Mouse (Mus musculus): Measurements from ENCODE around the gene Atg7. TPM values are rescaled to one million over a fixed set of nuclear protein-coding genes. Genes with fewer than 3 reads are reported as not detected.

The Atg7 gene
- total RNA-seq, 1 experiment, result 14.6 TPM

DNA sequence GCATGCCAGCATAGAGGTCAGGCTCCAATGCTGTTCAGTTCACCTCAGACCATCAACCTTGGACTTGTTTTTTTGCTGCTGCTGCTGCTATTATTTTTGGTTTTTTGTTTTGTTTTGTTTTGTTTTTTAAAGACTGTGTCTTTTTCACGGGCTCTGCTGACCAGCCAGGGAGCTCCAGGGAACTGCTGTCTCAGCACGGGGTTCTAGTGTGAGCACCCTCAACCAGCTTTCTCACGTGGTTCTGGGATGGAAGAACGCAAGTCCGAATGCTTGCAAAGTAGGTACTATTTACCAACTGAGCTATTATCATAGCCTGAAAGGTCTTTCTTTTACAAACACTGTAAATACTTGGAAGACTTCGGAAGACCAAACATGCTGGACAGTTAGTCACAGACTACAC lies 233.6 kb downstream of the Atg7 start:
- no peak overlapping the region for H3K9ac ChIP-seq (ENCODE audit: insufficient read depth, low read depth, low read length, poor library complexity, severe bottlenecking)

GRCm38 (mm10) chr6:114878841-114879520 lies 236.1 kb downstream of the Atg7 start:
- H3K4me3 ChIP-seq (ENCODE audit: insufficient read depth in 1 of 2, low read depth in 1 of 2, low read length in 2 of 2, poor library complexity in 1 of 2, severe bottlenecking in 1 of 2), result no peak overlapping the region
- H3K9ac ChIP-seq (ENCODE audit: insufficient read depth, low read depth, low read length, poor library complexity, severe bottlenecking), result no peak overlapping the region
- in situ Hi-C loops (cut with MboI; ENCODE audit: low sequenced_read_pairs in 2 of 2, unreplicated experiment in 2 of 2), result no loop called here
- no peaks in the 10 kb centered on the region for H3K36me3 ChIP-seq (ENCODE audit: control insufficient read depth, insufficient read depth, low read length, poor library complexity, severe bottlenecking)
- H3K9me3 ChIP-seq (ENCODE audit: control insufficient read depth, insufficient read depth, low read depth, low read length), result no peaks in the 10 kb centered on the region
- DNase-seq (ENCODE audit: low read depth, low spot score), result no peak
- peaks cover 0 to 20% of the 10 kb centered on the region in 2 experiments; a peak in 3 of 4 replicates for H3K4me1 ChIP-seq (ENCODE audit: control insufficient read depth in 2 of 2, insufficient read depth in 2 of 2, low read length in 2 of 2, poor library complexity in 1 of 2)
- TF ChIP-seq ZNF384 (IDR thresholded peaks at IDR 0.05; ENCODE audit: low read depth, low read length), result no peak
- TF ChIP-seq HCFC1 (IDR thresholded peaks at IDR 0.05; ENCODE audit: borderline replicate concordance, insufficient read depth, low read length), result no peak
- TF ChIP-seq CHD2 (IDR thresholded peaks at IDR 0.05; ENCODE audit: low read depth, low read length), result no peak
- no peak for TF ChIP-seq ZC3H11A (IDR thresholded peaks at IDR 0.05; ENCODE audit: borderline replicate concordance, low read depth, low read length)
- TF ChIP-seq MAFK (IDR thresholded peaks at IDR 0.05; ENCODE audit: insufficient read depth, low read depth, low read length), result no peak
- no peak overlapping the region for H3K27ac ChIP-seq (ENCODE audit: insufficient read depth, low read depth, low read length, poor library complexity, severe bottlenecking)

More for the DNA sequence above, 233.6 kb downstream of the Atg7 start:
- TF ChIP-seq ZNF384 (IDR thresholded peaks at IDR 0.05; ENCODE audit: low read depth, low read length), result no peak
- TF ChIP-seq ZC3H11A (IDR thresholded peaks at IDR 0.05; ENCODE audit: borderline replicate concordance, low read depth, low read length), result no peak
- no peak for TF ChIP-seq CHD2 (IDR thresholded peaks at IDR 0.05; ENCODE audit: low read depth, low read length)
- no peak for TF ChIP-seq MAFK (IDR thresholded peaks at IDR 0.05; ENCODE audit: insufficient read depth, low read depth, low read length)
- no peak for TF ChIP-seq HCFC1 (IDR thresholded peaks at IDR 0.05; ENCODE audit: borderline replicate concordance, insufficient read depth, low read length)
- in situ Hi-C loops (cut with MboI; ENCODE audit: low sequenced_read_pairs in 2 of 2, unreplicated experiment in 2 of 2), result no loop called here
- Histone ChIP-seq H3K27ac (ENCODE audit: insufficient read depth, low read depth, low read length, poor library complexity, severe bottlenecking) (no peak overlapping the region), H3K4me3 (ENCODE audit: insufficient read depth in 1 of 2, low read depth in 1 of 2, low read length in 2 of 2, poor library complexity in 1 of 2, severe bottlenecking in 1 of 2) (no peak overlapping the region), H3K9me3 (ENCODE audit: control insufficient read depth, insufficient read depth, low read depth, low read length) (no peaks in the 10 kb centered on the region), H3K36me3 (ENCODE audit: control insufficient read depth, insufficient read depth, low read length, poor library complexity, severe bottlenecking) (no peaks in the 10 kb centered on the region), H3K4me1 (ENCODE audit: control insufficient read depth in 2 of 2, insufficient read depth in 2 of 2, low read length in 2 of 2, poor library complexity in 1 of 2) (peaks cover 0 to 11% of the 10 kb centered on the region in 2 experiments; a peak in 1 of 4 replicates)
- DNase-seq (ENCODE audit: low read depth, low spot score), result no peak

GRCm38 (mm10) chr6:114880798-114881197 lies 237.9 kb downstream of the Atg7 start:
- Histone ChIP-seq H3K36me3 (ENCODE audit: control insufficient read depth, insufficient read depth, low read length, poor library complexity, severe bottlenecking) (no peaks in the 10 kb centered on the region), H3K27ac (ENCODE audit: insufficient read depth, low read depth, low read length, poor library complexity, severe bottlenecking) (no peak overlapping the region), H3K9ac (ENCODE audit: insufficient read depth, low read depth, low read length, poor library complexity, severe bottlenecking) (no peak overlapping the region), H3K4me1 (ENCODE audit: control insufficient read depth in 2 of 2, insufficient read depth in 2 of 2, low read length in 2 of 2, poor library complexity in 1 of 2) (peaks cover 0 to 11% of the 10 kb centered on the region in 2 experiments; a peak in 3 of 4 replicates), H3K4me3 (ENCODE audit: insufficient read depth in 1 of 2, low read depth in 1 of 2, low read length in 2 of 2, poor library complexity in 1 of 2, severe bottlenecking in 1 of 2) (no peak overlapping the region), H3K9me3 (ENCODE audit: control insufficient read depth, insufficient read depth, low read depth, low read length) (no peaks in the 10 kb centered on the region)
- in situ Hi-C loops (cut with MboI; ENCODE audit: low sequenced_read_pairs in 2 of 2, unreplicated experiment in 2 of 2), result no loop called here
- TF ChIP-seq MAFK (IDR thresholded peaks at IDR 0.05; ENCODE audit: insufficient read depth, low read depth, low read length) (no peak), ZC3H11A (IDR thresholded peaks at IDR 0.05; ENCODE audit: borderline replicate concordance, low read depth, low read length) (no peak), ZNF384 (IDR thresholded peaks at IDR 0.05; ENCODE audit: low read depth, low read length) (no peak), CHD2 (IDR thresholded peaks at IDR 0.05; ENCODE audit: low read depth, low read length) (no peak), HCFC1 (IDR thresholded peaks at IDR 0.05; ENCODE audit: borderline replicate concordance, insufficient read depth, low read length) (no peak)
- DNase-seq (ENCODE audit: low read depth, low spot score), result no peak

DNA sequence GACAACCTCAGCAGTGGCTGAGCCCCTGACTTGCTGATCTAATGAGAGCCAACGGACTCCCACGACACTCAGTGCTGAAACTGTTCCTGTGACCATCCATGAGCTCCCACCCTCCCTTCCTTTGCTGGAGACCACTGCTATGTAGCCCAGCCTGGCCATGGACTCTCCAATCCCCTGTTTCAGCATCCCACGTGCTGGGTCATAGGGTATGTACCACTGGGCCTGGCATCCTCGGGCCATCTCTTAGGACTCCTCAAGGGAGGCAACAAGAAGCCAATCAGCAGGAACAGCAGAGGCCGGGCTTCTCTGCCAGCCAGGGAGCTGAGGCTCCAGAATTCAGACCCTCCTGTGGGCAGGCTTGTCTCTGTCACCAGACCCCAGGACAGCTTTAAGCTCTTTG lies 239.3 kb downstream of the Atg7 start:
- no peak for DNase-seq (ENCODE audit: low read depth, low spot score)
- Histone ChIP-seq H3K4me1 (ENCODE audit: control insufficient read depth in 2 of 2, insufficient read depth in 2 of 2, low read length in 2 of 2, poor library complexity in 1 of 2) (peaks cover 0 to 11% of the 10 kb centered on the region in 2 experiments; a peak in 3 of 4 replicates), H3K4me3 (ENCODE audit: insufficient read depth in 1 of 2, low read depth in 1 of 2, low read length in 2 of 2, poor library complexity in 1 of 2, severe bottlenecking in 1 of 2) (no peak overlapping the region), H3K27ac (ENCODE audit: insufficient read depth, low read depth, low read length, poor library complexity, severe bottlenecking) (no peak overlapping the region), H3K9ac (ENCODE audit: insufficient read depth, low read depth, low read length, poor library complexity, severe bottlenecking) (no peak overlapping the region), H3K36me3 (ENCODE audit: control insufficient read depth, insufficient read depth, low read length, poor library complexity, severe bottlenecking) (no peaks in the 10 kb centered on the region), H3K9me3 (ENCODE audit: control insufficient read depth, insufficient read depth, low read depth, low read length) (no peaks in the 10 kb centered on the region)
- in situ Hi-C loops (cut with MboI; ENCODE audit: low sequenced_read_pairs in 2 of 2, unreplicated experiment in 2 of 2), result no loop called here
- TF ChIP-seq ZNF384 (IDR thresholded peaks at IDR 0.05; ENCODE audit: low read depth, low read length) (no peak), MAFK (IDR thresholded peaks at IDR 0.05; ENCODE audit: insufficient read depth, low read depth, low read length) (no peak), CHD2 (IDR thresholded peaks at IDR 0.05; ENCODE audit: low read depth, low read length) (no peak), ZC3H11A (IDR thresholded peaks at IDR 0.05; ENCODE audit: borderline replicate concordance, low read depth, low read length) (no peak), HCFC1 (IDR thresholded peaks at IDR 0.05; ENCODE audit: borderline replicate concordance, insufficient read depth, low read length) (no peak)
